Mouse (Mus musculus) lung, embryonic 14.5 days (tissue): ENCODE measurements at regions not wholly inside any gene's neighbourhood (a gene's known extent, or its start where the extent isn't known, plus 50 kb on each side); places are given as distances from the start of the nearest gene placed in this dataset.

Experiments
- ATAC-seq: fragments of 200-750 bp; cut with Nextera tagmentation; 2 replicates; pipeline ENCODE4 v1.8.0; 2017; ENCODE audit warnings: mild to moderate bottlenecking, moderate TSS enrichment, moderate library complexity; ENCODE audit not compliant: insufficient read depth
- DNase-seq: peaks from one replicate; pipeline ENCODE4 v3.0.0-alpha.2; 2015
- H3K27ac ChIP-seq: fragments of 300-500 bp; sonication (generic); 2 replicates; pipeline ENCODE4 v1.5.1; 2014; ENCODE audit warnings: low read depth, mild to moderate bottlenecking, moderate library complexity
- H3K27me3 ChIP-seq: fragments of 300-500 bp; sonication (generic); 2 replicates; pipeline ENCODE4 v1.6.1; 2014; ENCODE audit warnings: low read length, control low read depth; ENCODE audit not compliant: insufficient read depth
- H3K36me3 ChIP-seq: fragments of 300-500 bp; sonication (generic); 2 replicates; pipeline ENCODE4 v1.6.1; 2014; ENCODE audit warnings: control low read depth; ENCODE audit not compliant: insufficient read depth
- H3K4me1 ChIP-seq: fragments of 300-500 bp; sonication (generic); 2 replicates; pipeline ENCODE4 v1.6.1; 2014; ENCODE audit warnings: antibody characterized with exemption, control low read depth; ENCODE audit not compliant: insufficient read depth
- H3K4me2 ChIP-seq: fragments of 300-500 bp; sonication (generic); 2 replicates; pipeline ENCODE4 v1.6.1; 2014; ENCODE audit warnings: mild to moderate bottlenecking
- H3K4me3 ChIP-seq: fragments of 300-500 bp; sonication (generic); 2 replicates; pipeline ENCODE4 v1.5.1; 2014; ENCODE audit warnings: low read depth, low read length
- H3K9ac ChIP-seq: fragments of 300-500 bp; sonication (generic); 2 replicates; pipeline ENCODE4 v1.6.1; 2014
- H3K9me3 ChIP-seq: fragments of 300-500 bp; sonication (generic); 2 replicates; pipeline ENCODE4 v1.6.1; 2016; ENCODE audit warnings: low read depth, low read length, control low read depth
- CTCF ChIP-seq: IDR thresholded peaks from 2 replicates; pipeline ENCODE4 v1.5.1; 2016; ENCODE audit warnings: antibody characterized with exemption, low read depth
- WGBS: fragments of 180-500 bp; shearing (Covaris S2); extraction: QIAGEN DNeasy Blood & Tissue Kit; methylation state at CpG from one replicate; pipeline ENCODE4 v1.1.7; 2014; 5-methylcytosine and 5-hydroxymethylcytosine counted together

- no peak overlapping the region for H3K27ac ChIP-seq
- WGBS, result 53% methylated on average over 6 of the region's 6 CpGs
- DNase-seq (peak; percentile 41), ATAC-seq (peak; percentile 26; the same call in 1 of the 2 replicates)
- no peak for TF ChIP-seq CTCF
- H3K9ac ChIP-seq, result no peak overlapping the region
- H3K4me1 ChIP-seq, result peaks cover 14% of the 10 kb centered on the region; the same call in 1 of the 2 replicates
- no peaks in the 10 kb centered on the region for H3K36me3 ChIP-seq
- no peak overlapping the region for H3K4me2 ChIP-seq
- H3K27me3 ChIP-seq, result no peaks in the 10 kb centered on the region
- no peak overlapping the region for H3K4me3 ChIP-seq
- no peaks in the 10 kb centered on the region for H3K9me3 ChIP-seq
These were observed 194.4 kb upstream of the Egln3 start for GRCm38 (mm10) chr12:54398080-54398479.

- no peak overlapping the region for H3K4me3 ChIP-seq
- peaks cover 14% of the 10 kb centered on the region; the same call in 1 of the 2 replicates for H3K4me1 ChIP-seq
- no peak overlapping the region for H3K9ac ChIP-seq
- H3K27me3 ChIP-seq, result no peaks in the 10 kb centered on the region
- peak; percentile 19 for DNase-seq
- H3K27ac ChIP-seq, result no peak overlapping the region
- ATAC-seq, result no peak
- TF ChIP-seq CTCF, result no peak
- no peaks in the 10 kb centered on the region for H3K36me3 ChIP-seq
- H3K4me2 ChIP-seq, result no peak overlapping the region
- no peaks in the 10 kb centered on the region for H3K9me3 ChIP-seq
These were observed 193.3 kb upstream of the Egln3 start for GRCm38 (mm10) chr12:54396952-54397351.

GRCm38 (mm10) chr12:54396341-54396740 lies 192.7 kb upstream of the Egln3 start:
- H3K27ac ChIP-seq, result no peak overlapping the region
- 59% methylated on average over 5 of the region's 5 CpGs for WGBS
- H3K4me2 ChIP-seq, result no peak overlapping the region
- H3K4me3 ChIP-seq, result no peak overlapping the region
- no peak for TF ChIP-seq CTCF
- H3K4me1 ChIP-seq, result peaks cover 14% of the 10 kb centered on the region; the same call in 1 of the 2 replicates
- DNase-seq (no peak), ATAC-seq (no peak)
- H3K9ac ChIP-seq, result no peak overlapping the region
- no peaks in the 10 kb centered on the region for H3K27me3 ChIP-seq
- no peaks in the 10 kb centered on the region for H3K36me3 ChIP-seq
- H3K9me3 ChIP-seq, result no peaks in the 10 kb centered on the region

- 19% methylated on average over 4 of the region's 4 CpGs for WGBS
- DNase-seq, result peak; percentile 88
- no peak overlapping the region for H3K4me2 ChIP-seq
- H3K4me1 ChIP-seq, result peaks cover 10% of the 10 kb centered on the region
- peak; percentile 88 for ATAC-seq
- no peak overlapping the region for H3K4me3 ChIP-seq
- H3K9ac ChIP-seq, result no peak overlapping the region
- H3K36me3 ChIP-seq, result no peaks in the 10 kb centered on the region
- H3K9me3 ChIP-seq, result no peaks in the 10 kb centered on the region
- TF ChIP-seq CTCF, result no peak
- H3K27ac ChIP-seq, result peak overlapping the region; percentile 37; the same call in 1 of the 2 replicates
- H3K27me3 ChIP-seq, result no peaks in the 10 kb centered on the region
These were observed 181.7 kb upstream of the Egln3 start for GRCm38 (mm10) chr12:54385401-54385800.

GRCm38 (mm10) chr12:54384116-54384515 lies 180.5 kb upstream of the Egln3 start:
- ATAC-seq, result no peak
- 24% methylated on average over 3 of the region's 3 CpGs for WGBS
- DNase-seq, result peak; percentile 56

DNA sequence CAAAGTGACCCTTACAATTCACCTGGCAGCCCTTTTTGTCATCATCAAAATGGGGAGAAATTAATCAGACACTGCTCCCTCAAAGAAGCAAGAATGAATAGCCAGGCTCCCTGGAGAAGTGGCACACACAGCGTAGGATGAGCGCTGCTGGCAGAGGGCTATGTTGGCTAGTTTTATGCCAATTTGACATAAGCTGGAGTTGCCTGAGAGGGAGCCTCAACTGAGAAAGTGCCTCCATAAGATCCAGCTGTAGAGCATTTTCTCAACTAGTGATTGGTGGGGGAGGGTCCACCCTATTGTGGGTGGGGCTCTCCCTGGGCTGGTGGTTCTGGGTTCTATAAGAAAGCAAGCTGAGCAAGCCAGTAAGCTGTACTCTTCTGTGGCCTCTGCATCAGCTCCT lies 179.3 kb upstream of the Egln3 start:
- DNase-seq, result no peak
- 92% methylated on average over 2 of the region's 2 CpGs for WGBS
- H3K4me3 ChIP-seq, result no peak overlapping the region
- H3K36me3 ChIP-seq, result no peaks in the 10 kb centered on the region
- no peak for TF ChIP-seq CTCF
- H3K4me2 ChIP-seq, result no peak overlapping the region
- H3K27ac ChIP-seq, result no peak overlapping the region
- no peaks in the 10 kb centered on the region; the same call in 1 of the 2 replicates for H3K9me3 ChIP-seq
- H3K27me3 ChIP-seq, result no peaks in the 10 kb centered on the region
- ATAC-seq, result no peak
- no peak overlapping the region for H3K9ac ChIP-seq
- peaks cover 10% of the 10 kb centered on the region for H3K4me1 ChIP-seq

More at GRCm38 (mm10) chr12:54384116-54384515, 180.5 kb upstream of the Egln3 start:
- no peak overlapping the region for H3K4me2 ChIP-seq
- H3K4me3 ChIP-seq, result no peak overlapping the region
- H3K9ac ChIP-seq, result no peak overlapping the region
- no peak for TF ChIP-seq CTCF
- H3K9me3 ChIP-seq, result no peaks in the 10 kb centered on the region
- H3K4me1 ChIP-seq, result peaks cover 10% of the 10 kb centered on the region
- H3K27ac ChIP-seq, result no peak overlapping the region
- no peaks in the 10 kb centered on the region for H3K36me3 ChIP-seq
- no peaks in the 10 kb centered on the region for H3K27me3 ChIP-seq

- TF ChIP-seq CTCF, result no peak
These were observed 178.4 kb upstream of the Egln3 start for GRCm38 (mm10) chr12:54382061-54382460.

DNA sequence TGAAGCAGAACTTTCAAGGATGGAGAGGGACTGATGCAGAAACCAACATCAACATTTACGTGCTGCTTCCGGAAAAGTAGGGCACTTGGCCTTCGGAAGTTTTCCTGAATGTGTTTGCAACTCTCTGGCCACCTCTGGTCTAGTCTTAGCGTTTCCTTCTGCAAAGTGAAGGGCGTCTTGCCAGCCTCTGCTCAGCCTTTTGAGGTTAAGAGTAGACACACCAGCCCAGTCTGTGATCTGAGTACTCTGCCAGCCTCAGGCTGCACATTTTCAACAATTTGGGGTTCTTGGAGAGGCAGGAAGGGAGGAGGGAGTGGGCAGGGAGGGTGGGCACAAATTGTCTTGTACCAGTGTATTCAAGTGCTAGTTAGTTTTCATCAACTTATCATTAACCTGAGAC lies 176.7 kb upstream of the Egln3 start:
- ATAC-seq (no peak), DNase-seq (no peak)
- Histone ChIP-seq H3K36me3 (no peaks in the 10 kb centered on the region), H3K4me2 (no peak overlapping the region), H3K4me3 (no peak overlapping the region), H3K4me1 (peaks cover 4% of the 10 kb centered on the region), H3K27ac (no peak overlapping the region), H3K9ac (no peak overlapping the region), H3K27me3 (no peaks in the 10 kb centered on the region), H3K9me3 (no peaks in the 10 kb centered on the region; the same call in 1 of the 2 replicates)
- WGBS, result 77% methylated on average over 5 of the region's 5 CpGs
- TF ChIP-seq CTCF, result no peak

More at GRCm38 (mm10) chr12:54382061-54382460, 178.4 kb upstream of the Egln3 start:
- H3K27me3 ChIP-seq, result no peaks in the 10 kb centered on the region
- 90% methylated on average over 6 of the region's 6 CpGs for WGBS
- H3K27ac ChIP-seq, result no peak overlapping the region
- DNase-seq, result no peak
- H3K4me1 ChIP-seq, result peaks cover 10% of the 10 kb centered on the region
- H3K4me3 ChIP-seq, result no peak overlapping the region
- no peak overlapping the region for H3K9ac ChIP-seq
- H3K4me2 ChIP-seq, result no peak overlapping the region
- H3K9me3 ChIP-seq, result no peaks in the 10 kb centered on the region; the same call in 1 of the 2 replicates
- ATAC-seq, result no peak
- no peaks in the 10 kb centered on the region for H3K36me3 ChIP-seq
